Mouse (Mus musculus): ENCODE results near the gene Rph3al. TPM values are rescaled to one million over a fixed set of nuclear protein-coding genes. Genes with fewer than 3 reads are reported as not detected.
A peak's percentile ranks its signal among the peaks of the same experiment; 100 is the strongest.

Rph3al gene
- 3.7 TPM in 2 replicates for polyA plus RNA-seq (2016; fragmentation: Nextera tagmentation; extraction: Ambion mirVana)

GRCm38 (mm10) chr11:75938379-75938906 lies at the start of gene Rph3al:
TSS of gene Rph3al (minus strand) at chr11:75938429.
- H3K9ac ChIP-seq, result no peak within 1 kb of the TSS; the same call in 1 of the 2 replicates
- H3K4me3 ChIP-seq, result peak within 1 kb of the TSS; percentile 18; the same call in 1 of the 2 replicates

GRCm38 (mm10) chr11:75985948-75986347 lies 47.7 kb upstream of the Rph3al start:
- Histone ChIP-seq H3K4me2 (replicated peaks) (no peak overlapping the region), H3K9me3 (no peaks in the 10 kb centered on the region), H3K4me3 (no peak overlapping the region), H3K36me3 (no peaks in the 10 kb centered on the region), H3K4me1 (0 out of 2 replicates have a peak, but pooled peaks cover 3% of the 10 kb centered on the region), H3K27me3 (no peaks in the 10 kb centered on the region), H3K27ac (no peak overlapping the region), H3K9ac (no peak overlapping the region)
- no peak for ATAC-seq (ENCODE audit: insufficient number of reproducible peaks, insufficient read depth, low FRiP score, low TSS enrichment)
- WGBS, result 64% methylated on average over 7 of the region's 7 CpGs

More at GRCm38 (mm10) chr11:75938379-75938906, at the start of gene Rph3al:
- H3K9me3 ChIP-seq, result no peaks in the 10 kb centered on the region
- H3K36me3 ChIP-seq, result no peaks in the 10 kb centered on the region
- ATAC-seq (ENCODE audit: insufficient number of reproducible peaks, insufficient read depth, low FRiP score, low TSS enrichment), result no peak
- peak within 1 kb of the TSS; percentile 35 for H3K4me2 ChIP-seq (replicated peaks)
- H3K27me3 ChIP-seq, result no peaks in the 10 kb centered on the region
- WGBS, result 53% methylated on average over 6 of the region's 6 CpGs
- peaks cover 37% of the 10 kb centered on the region for H3K4me1 ChIP-seq
- H3K27ac ChIP-seq, result peak within 1 kb of the TSS; percentile 85

GRCm38 (mm10) chr11:75984581-75984980 lies 46.4 kb upstream of the Rph3al start:
- H3K27ac ChIP-seq, result no peak overlapping the region
- WGBS, result 67% methylated on average over 1 of the region's 1 CpGs
- no peak for ATAC-seq (ENCODE audit: insufficient number of reproducible peaks, insufficient read depth, low FRiP score, low TSS enrichment)
- 0 out of 2 replicates have a peak, but pooled peaks cover 3% of the 10 kb centered on the region for H3K4me1 ChIP-seq
- no peaks in the 10 kb centered on the region for H3K9me3 ChIP-seq
- no peak overlapping the region for H3K4me2 ChIP-seq (replicated peaks)
- H3K27me3 ChIP-seq, result no peaks in the 10 kb centered on the region
- no peak overlapping the region for H3K4me3 ChIP-seq
- H3K36me3 ChIP-seq, result no peaks in the 10 kb centered on the region
- no peak overlapping the region for H3K9ac ChIP-seq

- H3K9ac ChIP-seq, result no peak overlapping the region
- no peaks in the 10 kb centered on the region for H3K36me3 ChIP-seq
- no peak overlapping the region for H3K27ac ChIP-seq
- 63% methylated on average over 4 of the region's 4 CpGs for WGBS
- H3K27me3 ChIP-seq, result no peaks in the 10 kb centered on the region
- H3K9me3 ChIP-seq, result no peaks in the 10 kb centered on the region
- ATAC-seq (ENCODE audit: insufficient number of reproducible peaks, insufficient read depth, low FRiP score, low TSS enrichment), result no peak
- H3K4me1 ChIP-seq, result 0 out of 2 replicates have a peak, but pooled peaks cover 3% of the 10 kb centered on the region
- H3K4me3 ChIP-seq, result no peak overlapping the region
- H3K4me2 ChIP-seq (replicated peaks), result no peak overlapping the region
Measured at GRCm38 (mm10) chr11:75983194-75983593, 45.0 kb upstream of the Rph3al start.

- H3K4me3 ChIP-seq, result no peak overlapping the region
- H3K27ac ChIP-seq, result no peak overlapping the region
- no peak overlapping the region for H3K9ac ChIP-seq
- H3K36me3 ChIP-seq, result no peaks in the 10 kb centered on the region
- no peak overlapping the region for H3K4me2 ChIP-seq (replicated peaks)
- no peaks in the 10 kb centered on the region for H3K4me1 ChIP-seq
- WGBS, result 24% methylated on average over 2 of the region's 2 CpGs
- no peaks in the 10 kb centered on the region for H3K27me3 ChIP-seq
- no peaks in the 10 kb centered on the region for H3K9me3 ChIP-seq
- ATAC-seq (ENCODE audit: insufficient number of reproducible peaks, insufficient read depth, low FRiP score, low TSS enrichment), result no peak
Measured at GRCm38 (mm10) chr11:75980413-75980812, 42.2 kb upstream of the Rph3al start.

- Histone ChIP-seq H3K4me3 (no peak overlapping the region), H3K4me1 (peaks cover 2% of the 10 kb centered on the region), H3K9ac (no peak overlapping the region), H3K27ac (no peak overlapping the region), H3K36me3 (no peaks in the 10 kb centered on the region), H3K9me3 (no peaks in the 10 kb centered on the region), H3K27me3 (no peaks in the 10 kb centered on the region), H3K4me2 (replicated peaks) (no peak overlapping the region)
- no peak for ATAC-seq (ENCODE audit: insufficient number of reproducible peaks, insufficient read depth, low FRiP score, low TSS enrichment)
- 66% methylated on average over 6 of the region's 6 CpGs for WGBS
Measured at GRCm38 (mm10) chr11:75978051-75978450, 39.8 kb upstream of the Rph3al start.

- H3K27ac ChIP-seq, result no peak overlapping the region
- 73% methylated on average over 8 of the region's 8 CpGs for WGBS
- no peak for ATAC-seq (ENCODE audit: insufficient number of reproducible peaks, insufficient read depth, low FRiP score, low TSS enrichment)
Measured at GRCm38 (mm10) chr11:75976748-75977147, 38.5 kb upstream of the Rph3al start.

GRCm38 (mm10) chr11:75973988-75974387 lies 35.8 kb upstream of the Rph3al start:
- Histone ChIP-seq H3K9me3 (no peaks in the 10 kb centered on the region), H3K4me1 (peaks cover 6% of the 10 kb centered on the region), H3K27me3 (0 out of 2 replicates have a peak, but pooled peaks cover 2% of the 10 kb centered on the region), H3K27ac (no peak overlapping the region), H3K4me2 (replicated peaks) (no peak overlapping the region), H3K4me3 (no peak overlapping the region), H3K9ac (no peak overlapping the region), H3K36me3 (no peaks in the 10 kb centered on the region)
- no peak for ATAC-seq (ENCODE audit: insufficient number of reproducible peaks, insufficient read depth, low FRiP score, low TSS enrichment)
- WGBS, result 83% methylated on average over 1 of the region's 1 CpGs

More at GRCm38 (mm10) chr11:75976748-75977147, 38.5 kb upstream of the Rph3al start:
- no peak overlapping the region for H3K4me2 ChIP-seq (replicated peaks)
- no peak overlapping the region for H3K4me3 ChIP-seq
- no peaks in the 10 kb centered on the region for H3K36me3 ChIP-seq
- no peaks in the 10 kb centered on the region for H3K27me3 ChIP-seq
- no peaks in the 10 kb centered on the region for H3K9me3 ChIP-seq
- no peak overlapping the region for H3K9ac ChIP-seq
- peaks cover 6% of the 10 kb centered on the region for H3K4me1 ChIP-seq

- no peak for ATAC-seq (ENCODE audit: insufficient number of reproducible peaks, insufficient read depth, low FRiP score, low TSS enrichment)
- H3K9ac ChIP-seq, result no peak overlapping the region
- H3K9me3 ChIP-seq, result no peaks in the 10 kb centered on the region
- WGBS, result 18% methylated on average over 7 of the region's 7 CpGs
- no peak overlapping the region for H3K4me2 ChIP-seq (replicated peaks)
- 0 out of 2 replicates have a peak, but pooled peaks cover 4% of the 10 kb centered on the region for H3K27me3 ChIP-seq
- H3K4me1 ChIP-seq, result peaks cover 6% of the 10 kb centered on the region
- H3K36me3 ChIP-seq, result no peaks in the 10 kb centered on the region
- no peak overlapping the region for H3K27ac ChIP-seq
- no peak overlapping the region for H3K4me3 ChIP-seq
Measured at GRCm38 (mm10) chr11:75972916-75973567, 34.8 kb upstream of the Rph3al start.

- Histone ChIP-seq H3K36me3 (no peaks in the 10 kb centered on the region), H3K4me2 (replicated peaks) (no peak overlapping the region), H3K9me3 (no peaks in the 10 kb centered on the region), H3K4me3 (no peak overlapping the region), H3K9ac (no peak overlapping the region), H3K4me1 (peaks cover 9% of the 10 kb centered on the region), H3K27me3 (0 out of 2 replicates have a peak, but pooled peaks cover 4% of the 10 kb centered on the region), H3K27ac (no peak overlapping the region)
- ATAC-seq (ENCODE audit: insufficient number of reproducible peaks, insufficient read depth, low FRiP score, low TSS enrichment), result no peak
- 88% methylated on average over 3 of the region's 3 CpGs for WGBS
Measured at GRCm38 (mm10) chr11:75972188-75972587, 34.0 kb upstream of the Rph3al start.

- Histone ChIP-seq H3K4me2 (replicated peaks) (no peak overlapping the region), H3K4me1 (peaks cover 22% of the 10 kb centered on the region), H3K9ac (no peak overlapping the region), H3K27me3 (peaks cover 14% of the 10 kb centered on the region), H3K36me3 (no peaks in the 10 kb centered on the region), H3K9me3 (no peaks in the 10 kb centered on the region), H3K27ac (no peak overlapping the region), H3K4me3 (no peak overlapping the region)
- ATAC-seq (ENCODE audit: insufficient number of reproducible peaks, insufficient read depth, low FRiP score, low TSS enrichment), result no peak
- WGBS, result 24% methylated on average over 3 of the region's 3 CpGs
Measured at GRCm38 (mm10) chr11:75970629-75971028, 32.4 kb upstream of the Rph3al start.

GRCm38 (mm10) chr11:75968761-75969160 lies 30.5 kb upstream of the Rph3al start:
- Histone ChIP-seq H3K4me3 (no peak overlapping the region), H3K9me3 (no peaks in the 10 kb centered on the region), H3K27me3 (peaks cover 26% of the 10 kb centered on the region), H3K4me2 (replicated peaks) (no peak overlapping the region), H3K27ac (no peak overlapping the region), H3K4me1 (peaks cover 39% of the 10 kb centered on the region), H3K9ac (no peak overlapping the region), H3K36me3 (no peaks in the 10 kb centered on the region)
- no peak for ATAC-seq (ENCODE audit: insufficient number of reproducible peaks, insufficient read depth, low FRiP score, low TSS enrichment)
- WGBS, result 89% methylated on average over 6 of the region's 6 CpGs

Data from embryonic facial prominence, embryonic 12.5 days (tissue).